Mouse (Mus musculus): ENCODE measurements around the gene Olfr934.

The Olfr934 gene

DNA sequence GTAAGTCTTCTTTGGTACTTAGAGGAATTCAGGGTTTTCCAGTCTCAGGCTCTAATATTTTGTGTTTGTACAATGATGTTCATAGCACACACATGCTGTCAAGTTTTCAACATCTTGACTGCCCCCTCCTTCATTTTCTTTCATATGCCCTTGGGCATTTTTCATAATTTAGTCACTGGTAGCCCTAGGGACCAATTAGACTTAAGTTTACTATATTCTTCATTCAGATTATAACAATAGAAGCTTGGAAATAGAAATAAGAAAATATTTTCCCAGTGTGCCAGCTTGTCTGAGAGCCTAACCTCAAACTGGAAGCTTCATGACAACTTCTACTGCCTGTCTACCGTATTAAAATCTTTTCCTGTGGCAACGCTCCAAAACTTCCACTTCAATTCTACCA lies at the start of gene Olfr934:
Gene Olfr934 (minus strand): TSS at position 101 of the 400 bp plus-strand sequence.
- DNase-seq (ENCODE audit: low read depth, low spot score) = no peak

GRCm38 (mm10) chr9:39023277-39023676 lies 35.2 kb upstream of the Olfr934 start, which contains the start of gene Olfr146:
TSS of gene Olfr146 (minus strand) at chr9:39023377.
- DNase-seq (ENCODE audit: low read depth, low spot score) = no peak

DNA sequence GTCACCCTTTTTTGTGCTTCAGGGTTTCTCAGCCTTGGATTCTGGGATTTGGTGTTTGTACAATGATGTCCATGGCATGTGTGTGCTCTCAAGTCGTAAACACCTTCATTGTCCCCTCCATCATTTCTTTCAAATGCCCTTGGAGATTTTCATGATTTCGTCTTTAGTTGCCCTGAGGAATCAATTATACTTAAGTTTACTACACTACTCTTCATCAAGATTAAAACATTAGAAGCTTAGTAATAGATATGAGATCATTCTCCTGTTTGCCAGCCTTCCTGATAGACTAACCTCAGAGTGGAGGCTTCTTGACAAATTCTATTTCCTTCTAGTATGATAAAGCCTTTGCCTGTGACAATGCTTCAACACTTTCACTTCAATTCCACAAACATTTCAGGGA lies 11.5 kb upstream of the Olfr934 start, which contains the start of gene Olfr935:
Gene Olfr935 (minus strand): TSS at position 101 of the 400 bp plus-strand sequence.
- no peak for DNase-seq (ENCODE audit: low read depth, low spot score)

GRCm38 (mm10) chr9:38972013-38972412 lies 16.1 kb downstream of the Olfr934 start, which contains the start of gene Olfr933:
TSS of gene Olfr933 (plus strand) at chr9:38972313.
- no peak for DNase-seq (ENCODE audit: low read depth, low spot score)

GRCm38 (mm10) chr9:38954124-38954416 lies 34.0 kb downstream of the Olfr934 start:
- no peak for DNase-seq (ENCODE audit: low read depth, low spot score)

DNA sequence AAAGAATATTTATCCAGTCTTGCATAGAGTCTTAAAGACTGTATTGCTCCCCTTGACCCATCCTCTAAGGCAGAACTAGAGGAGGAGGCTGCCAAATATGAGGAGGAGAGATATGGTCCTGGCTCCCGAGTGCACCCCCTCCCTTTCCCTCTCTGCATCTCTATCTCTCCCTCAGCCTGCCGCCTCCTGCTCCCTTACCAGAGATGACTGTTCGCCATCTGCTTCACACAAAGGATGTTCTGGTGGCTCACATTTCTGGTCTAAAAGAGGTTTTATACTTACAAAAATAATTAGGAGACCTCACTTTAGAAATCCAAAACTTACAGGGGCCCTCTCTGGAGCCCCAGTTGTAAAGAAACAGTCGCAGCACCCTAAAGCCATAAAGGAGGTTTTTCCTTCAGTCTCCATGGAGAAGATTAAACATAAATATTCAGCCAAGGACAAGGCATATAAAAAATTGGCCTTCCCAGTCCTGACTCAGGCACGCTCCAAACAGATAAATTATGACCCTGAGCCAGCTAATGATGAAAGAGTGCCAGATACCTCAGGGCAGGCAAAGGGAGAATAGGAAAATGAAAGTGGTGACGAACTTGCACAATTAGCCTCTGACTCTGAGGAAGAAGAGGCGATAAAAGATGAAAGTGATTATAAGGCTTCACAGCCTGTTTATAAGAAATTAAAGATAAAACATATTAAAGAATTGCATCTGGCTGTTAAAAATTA lies 34.6 kb downstream of the Olfr934 start:
- no peak for DNase-seq (ENCODE audit: low read depth, low spot score)

All from brain, embryonic 18.5 days (tissue).